Mouse (Mus musculus): ENCODE data around the gene Phb2. TPM values are rescaled to one million over a fixed set of nuclear protein-coding genes. Genes with fewer than 3 reads are reported as not detected.
A peak's percentile ranks its signal among the peaks of the same experiment; 100 is the strongest.
"Not testable (repeated sequence)": the region's sequence is repeated elsewhere in the genome, so short reads cannot be mapped to it uniquely, and the experiment has no call there.

Phb2 gene
- total and polyA plus RNA-seq, 2 experiments from 2014 or later, result 200 to 271 TPM

- Histone ChIP-seq H3K9me3 (ENCODE audit: low read length) (no peaks in the 10 kb centered on the region), H3K27me3 (ENCODE audit: insufficient read depth, low read length) (no peaks in the 10 kb centered on the region), H3K4me2 (ENCODE audit: low read depth) (no peak overlapping the region), H3K27ac (ENCODE audit: low read depth, low read length) (no peak overlapping the region), H3K4me1 (ENCODE audit: insufficient read depth) (no peaks in the 10 kb centered on the region), H3K36me3 (ENCODE audit: insufficient read depth) (no peaks in the 10 kb centered on the region), H3K9ac (no peak overlapping the region), H3K4me3 (ENCODE audit: low read depth, low read length) (no peak overlapping the region)
- WGBS, result 88% methylated on average over 14 of the region's 14 CpGs
- DNase-seq, result no peak
- no peak for ATAC-seq
- TF ChIP-seq CTCF (IDR thresholded peaks at IDR 0.05; ENCODE audit: low read depth), result no peak
These were observed 28.3 kb upstream of the Phb2 start for GRCm38 (mm10) chr6:124683591-124684417.

GRCm38 (mm10) chr6:124685606-124686386 is 26.3 kb upstream of the Phb2 start:
- no peaks in the 10 kb centered on the region for H3K36me3 ChIP-seq (ENCODE audit: insufficient read depth)
- no peak overlapping the region for H3K9ac ChIP-seq
- H3K27me3 ChIP-seq (ENCODE audit: insufficient read depth, low read length), result no peaks in the 10 kb centered on the region
- ATAC-seq, result no peak
- TF ChIP-seq CTCF (IDR thresholded peaks at IDR 0.05; ENCODE audit: low read depth), result no peak
- no peak for DNase-seq
- no peaks in the 10 kb centered on the region for H3K4me1 ChIP-seq (ENCODE audit: insufficient read depth)
- no peaks in the 10 kb centered on the region for H3K9me3 ChIP-seq (ENCODE audit: low read length)
- H3K27ac ChIP-seq (ENCODE audit: low read depth, low read length), result no peak overlapping the region
- 91% methylated on average over 12 of the region's 12 CpGs for WGBS
- no peak overlapping the region for H3K4me2 ChIP-seq (ENCODE audit: low read depth)
- H3K4me3 ChIP-seq (ENCODE audit: low read depth, low read length), result no peak overlapping the region

GRCm38 (mm10) chr6:124686644-124687043 is 25.5 kb upstream of the Phb2 start:
- not testable (repeated sequence) for H3K4me1 ChIP-seq (ENCODE audit: insufficient read depth); H3K27ac ChIP-seq (ENCODE audit: low read depth, low read length); H3K27me3 ChIP-seq (ENCODE audit: insufficient read depth, low read length); ATAC-seq; DNase-seq; H3K9me3 ChIP-seq (ENCODE audit: low read length); H3K4me3 ChIP-seq (ENCODE audit: low read depth, low read length); H3K9ac ChIP-seq; H3K4me2 ChIP-seq (ENCODE audit: low read depth); H3K36me3 ChIP-seq (ENCODE audit: insufficient read depth)
- WGBS, result 91% methylated on average over 1 of the region's 1 CpGs
- 0 out of 2 replicates have a peak, but pooled peaks have one; percentile 17 for TF ChIP-seq CTCF (IDR thresholded peaks at IDR 0.05; ENCODE audit: low read depth)

- Histone ChIP-seq H3K36me3 (ENCODE audit: insufficient read depth) (no peaks in the 10 kb centered on the region), H3K27me3 (ENCODE audit: insufficient read depth, low read length) (no peaks in the 10 kb centered on the region), H3K27ac (ENCODE audit: low read depth, low read length) (no peak overlapping the region), H3K4me2 (ENCODE audit: low read depth) (no peak overlapping the region), H3K9ac (no peak overlapping the region), H3K4me3 (ENCODE audit: low read depth, low read length) (no peak overlapping the region), H3K9me3 (ENCODE audit: low read length) (no peaks in the 10 kb centered on the region), H3K4me1 (ENCODE audit: insufficient read depth) (no peaks in the 10 kb centered on the region)
- DNase-seq (no peak), ATAC-seq (no peak)
- WGBS, result 90% methylated on average over 8 of the region's 8 CpGs
- TF ChIP-seq CTCF (IDR thresholded peaks at IDR 0.05; ENCODE audit: low read depth), result no peak
These were observed 23.9 kb upstream of the Phb2 start for GRCm38 (mm10) chr6:124688151-124688758.

GRCm38 (mm10) chr6:124689011-124689410 is 23.1 kb upstream of the Phb2 start:
- Histone ChIP-seq H3K4me2 (ENCODE audit: low read depth) (no peak overlapping the region), H3K27ac (ENCODE audit: low read depth, low read length) (no peak overlapping the region), H3K27me3 (ENCODE audit: insufficient read depth, low read length) (no peaks in the 10 kb centered on the region), H3K4me1 (ENCODE audit: insufficient read depth) (no peaks in the 10 kb centered on the region), H3K9me3 (ENCODE audit: low read length) (no peaks in the 10 kb centered on the region), H3K9ac (no peak overlapping the region), H3K36me3 (ENCODE audit: insufficient read depth) (no peaks in the 10 kb centered on the region), H3K4me3 (ENCODE audit: low read depth, low read length) (no peak overlapping the region)
- 91% methylated on average over 3 of the region's 3 CpGs for WGBS
- no peak for ATAC-seq
- DNase-seq, result no peak
- TF ChIP-seq CTCF (IDR thresholded peaks at IDR 0.05; ENCODE audit: low read depth), result no peak

GRCm38 (mm10) chr6:124690517-124690916 is 21.6 kb upstream of the Phb2 start:
- Histone ChIP-seq H3K4me1 (ENCODE audit: insufficient read depth) (no peaks in the 10 kb centered on the region), H3K36me3 (ENCODE audit: insufficient read depth) (no peaks in the 10 kb centered on the region), H3K27me3 (ENCODE audit: insufficient read depth, low read length) (no peaks in the 10 kb centered on the region), H3K9me3 (ENCODE audit: low read length) (no peaks in the 10 kb centered on the region), H3K4me2 (ENCODE audit: low read depth) (no peak overlapping the region), H3K27ac (ENCODE audit: low read depth, low read length) (no peak overlapping the region), H3K4me3 (ENCODE audit: low read depth, low read length) (no peak overlapping the region), H3K9ac (no peak overlapping the region)
- no peak for TF ChIP-seq CTCF (IDR thresholded peaks at IDR 0.05; ENCODE audit: low read depth)
- DNase-seq, result no peak
- WGBS, result 92% methylated on average over 3 of the region's 3 CpGs
- no peak for ATAC-seq
